Mouse (Mus musculus) large intestine, adult 2 months (tissue): ENCODE measurements around the gene Mpz. TPM values are rescaled to one million over a fixed set of nuclear protein-coding genes. Genes with fewer than 3 reads are reported as not detected.

Experiments used
- DNase-seq: peaks from one replicate; pipeline ENCODE4 v3.0.0-alpha.2; 2012; ENCODE audit warnings: low read depth, low spot score
- WGBS: fragments of 180-500 bp; shearing (Covaris S2); methylation state at CpG from one replicate; pipeline ENCODE4 v1.1.7; 2018; 5-methylcytosine and 5-hydroxymethylcytosine counted together
- polyA plus RNA-seq: library from polyadenylated mRNA; depleted of rRNA; stranded (reverse); fragments of >200 nt; gene quantifications from 2 replicates; pipeline ENCODE4 v1.2.3, GENCODE M21; 2012

The Mpz gene
- polyA plus RNA-seq, 1 experiment = 0.30 TPM

DNA sequence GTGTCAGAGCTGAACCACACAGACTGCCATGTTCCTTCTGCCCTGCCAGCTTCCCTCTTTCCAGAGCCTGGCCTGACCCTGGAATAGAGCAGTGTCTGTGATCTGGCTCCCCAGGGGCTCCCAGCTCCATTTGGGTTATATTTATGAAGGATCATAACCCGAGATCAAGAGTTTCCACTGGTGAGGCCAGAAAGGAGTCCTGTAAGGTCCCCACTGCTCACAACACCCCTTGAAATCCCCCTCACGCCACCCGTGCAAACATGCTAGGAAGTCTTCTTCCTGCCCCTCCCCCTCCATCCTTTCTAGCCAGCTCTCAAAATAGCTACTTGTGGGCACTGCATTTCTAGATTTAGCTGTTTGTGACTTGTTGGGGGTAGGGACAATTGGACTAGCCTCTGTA, 33.1 kb downstream of the Mpz start:
- DNase-seq = no peak
- 66% methylated on average over 3 of the region's 3 CpGs for WGBS

DNA sequence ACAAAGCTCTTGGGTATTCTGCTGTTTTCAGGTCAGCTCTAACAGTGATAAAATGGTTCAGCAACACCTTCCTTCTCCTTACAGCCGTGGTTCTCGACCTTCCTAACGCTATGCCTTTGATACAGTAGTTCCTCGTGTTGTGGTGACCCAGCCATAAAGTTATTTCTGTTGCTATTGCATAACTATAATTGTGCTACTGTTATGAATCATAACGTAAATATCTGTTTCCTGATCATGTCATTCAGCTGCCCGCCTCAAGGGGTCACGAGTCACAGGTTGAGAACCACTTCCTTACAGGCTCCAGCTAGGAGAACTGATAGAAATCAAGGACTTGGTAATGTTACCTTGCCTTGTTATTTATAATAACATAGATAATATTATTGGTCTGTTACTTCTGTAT, 33.8 kb downstream of the Mpz start:
- 14% methylated on average over 7 of the region's 7 CpGs for WGBS
- DNase-seq = peak; percentile 59

DNA sequence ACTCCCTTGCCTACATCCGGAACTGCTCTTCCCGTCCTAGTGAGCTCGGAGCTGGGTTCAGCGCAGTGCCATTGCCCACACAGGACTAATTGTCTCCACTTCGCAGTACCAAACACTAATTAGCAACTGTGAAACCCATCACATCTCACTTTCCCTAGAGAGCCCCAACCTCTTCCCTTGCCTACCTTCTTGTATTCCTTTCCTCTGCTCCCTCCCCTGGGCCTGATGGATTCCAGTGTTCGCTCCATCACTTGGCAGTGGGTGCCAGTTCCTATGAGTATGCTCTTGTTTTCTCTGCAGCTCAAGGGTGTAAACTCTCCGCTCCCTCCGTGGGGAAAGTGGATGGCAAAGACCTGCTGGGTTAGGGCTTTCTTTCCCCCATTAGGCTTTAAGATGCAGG, 35.1 kb downstream of the Mpz start:
- no peak for DNase-seq
- WGBS = 73% methylated on average over 8 of the region's 8 CpGs

DNA sequence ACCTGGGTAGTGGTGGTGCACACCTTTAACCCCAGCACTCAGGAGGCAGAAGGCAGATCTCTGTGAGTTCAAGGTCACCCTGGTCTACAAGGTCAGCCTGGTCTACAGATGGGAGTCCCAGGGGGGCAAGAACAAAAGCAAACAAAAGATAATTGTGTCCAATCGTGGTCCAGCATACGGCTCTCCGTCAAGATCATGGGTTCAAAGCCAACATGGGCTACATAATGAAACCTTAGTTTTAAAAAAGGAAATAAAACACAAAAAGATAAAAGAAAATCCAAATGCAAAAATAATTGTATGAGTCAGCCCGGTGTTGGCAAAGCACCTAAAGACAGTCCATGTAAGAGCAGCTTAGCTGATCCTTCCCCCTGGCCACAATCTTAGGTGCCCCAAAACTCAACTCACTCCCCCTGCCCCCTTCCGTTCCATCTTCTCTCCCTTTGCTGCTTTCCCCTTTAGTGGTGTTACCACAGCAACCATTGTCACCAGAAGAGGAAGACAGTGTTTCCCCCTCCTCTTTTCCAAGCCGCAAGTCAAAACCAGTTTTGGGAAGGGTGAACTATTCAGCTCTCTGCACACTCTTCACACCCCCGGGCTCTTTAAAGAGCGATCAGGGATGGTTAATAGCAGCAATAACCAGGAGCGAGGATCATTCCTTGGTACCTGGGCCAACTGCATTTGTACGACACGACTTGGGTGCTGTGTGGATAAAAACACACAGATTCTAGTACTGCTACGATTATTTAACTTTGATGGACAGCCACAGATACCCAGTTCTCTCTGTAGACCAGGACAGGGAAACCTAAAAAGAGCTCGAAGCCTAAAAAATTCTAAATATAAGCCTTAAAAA, 37.6 kb downstream of the Mpz start:
- DNase-seq = no peak
- 58% methylated on average over 13 of the region's 13 CpGs for WGBS

DNA sequence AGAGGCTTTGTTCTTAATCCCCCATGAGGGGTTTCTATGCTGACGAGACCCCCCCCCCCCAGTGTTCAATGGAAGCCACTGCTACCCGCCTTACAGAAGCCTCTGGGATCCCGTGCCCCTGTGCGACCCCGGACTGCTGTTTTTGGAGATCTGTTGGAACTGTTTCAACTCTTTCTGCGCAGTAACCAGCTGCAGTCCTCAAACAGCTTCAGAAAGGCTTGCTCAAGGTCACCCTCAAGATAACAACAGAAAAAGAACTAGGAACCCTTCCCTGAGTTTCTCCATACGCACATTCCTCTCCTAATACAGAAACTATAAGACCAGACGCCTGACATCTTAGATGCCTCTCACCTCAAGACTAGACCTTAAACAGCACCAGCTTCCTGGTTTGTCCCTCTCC, 38.5 kb downstream of the Mpz start:
- WGBS = 24% methylated on average over 8 of the region's 8 CpGs
- no peak for DNase-seq

DNA sequence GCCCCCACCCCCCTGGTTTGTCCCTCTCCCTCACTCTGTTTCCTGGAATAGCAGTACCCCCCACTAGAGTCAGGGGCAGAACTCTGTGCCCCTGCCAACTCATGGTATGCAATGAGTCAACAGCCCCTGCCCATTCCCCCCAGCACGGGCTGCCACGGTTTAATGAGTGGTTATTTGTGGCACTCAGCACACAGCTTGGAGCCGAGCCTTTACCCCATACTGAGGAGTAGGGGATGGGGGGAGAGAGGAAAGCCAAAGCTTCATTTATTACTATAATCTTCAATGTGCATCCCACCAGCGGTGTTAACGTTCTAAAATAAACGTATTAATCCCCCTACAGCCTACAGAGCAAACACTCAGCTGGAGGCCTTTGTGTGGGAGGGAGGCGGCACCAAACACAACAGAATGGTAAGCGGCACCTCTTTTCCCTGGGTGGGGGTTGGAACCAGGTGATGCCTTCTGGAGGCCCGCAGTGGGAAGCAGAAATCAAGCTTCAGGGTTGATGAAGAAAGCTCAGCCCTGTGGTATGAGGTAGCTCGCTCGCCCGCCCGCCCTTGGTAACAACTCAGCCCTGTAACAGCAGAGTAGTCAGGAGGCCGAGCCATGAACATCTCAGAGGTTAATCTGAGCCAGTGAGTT, 39.1 kb downstream of the Mpz start:
- 60% methylated on average over 14 of the region's 14 CpGs for WGBS
- no peak for DNase-seq

DNA sequence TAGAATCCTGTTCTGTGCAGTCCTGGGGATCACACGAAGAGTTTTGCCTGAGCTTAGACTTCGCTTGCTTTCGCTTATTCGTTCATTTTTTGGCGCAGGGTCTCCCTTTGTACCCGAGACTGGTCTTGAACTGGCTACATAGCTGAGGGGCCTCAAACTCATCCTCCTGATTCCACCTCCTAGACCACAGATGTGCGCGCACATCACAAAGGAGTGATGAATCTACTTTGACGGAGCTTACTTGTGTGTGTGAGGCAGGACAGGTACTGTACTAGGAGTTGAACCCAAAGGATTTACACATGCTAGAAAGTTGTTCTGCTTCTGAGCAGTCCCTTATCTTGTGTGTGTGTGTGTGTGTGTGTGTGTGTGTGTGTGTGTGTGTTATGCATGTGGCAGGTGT, 40.3 kb downstream of the Mpz start:
- DNase-seq = no peak
- WGBS = 97% methylated on average over 9 of the region's 9 CpGs

DNA sequence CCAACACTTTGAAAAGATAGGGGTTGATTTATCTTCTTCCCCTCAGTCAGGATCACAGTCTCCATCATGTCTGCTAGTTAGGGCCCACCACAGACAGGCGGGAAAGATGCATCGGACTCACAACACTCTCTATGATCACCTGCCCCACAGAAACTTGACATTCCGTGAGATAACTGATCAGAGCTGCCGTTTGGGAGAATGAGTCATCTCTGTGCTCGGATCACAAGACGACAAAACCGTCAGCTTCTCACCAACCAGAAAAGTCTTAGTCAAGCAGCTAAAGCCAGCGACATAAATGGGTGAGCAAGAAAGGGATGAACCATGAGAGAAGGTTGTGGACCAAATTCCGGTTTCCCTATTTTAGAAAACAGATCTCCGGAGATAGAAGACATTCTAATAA, 41.8 kb downstream of the Mpz start:
- DNase-seq = no peak
- WGBS = 47% methylated on average over 10 of the region's 10 CpGs

DNA sequence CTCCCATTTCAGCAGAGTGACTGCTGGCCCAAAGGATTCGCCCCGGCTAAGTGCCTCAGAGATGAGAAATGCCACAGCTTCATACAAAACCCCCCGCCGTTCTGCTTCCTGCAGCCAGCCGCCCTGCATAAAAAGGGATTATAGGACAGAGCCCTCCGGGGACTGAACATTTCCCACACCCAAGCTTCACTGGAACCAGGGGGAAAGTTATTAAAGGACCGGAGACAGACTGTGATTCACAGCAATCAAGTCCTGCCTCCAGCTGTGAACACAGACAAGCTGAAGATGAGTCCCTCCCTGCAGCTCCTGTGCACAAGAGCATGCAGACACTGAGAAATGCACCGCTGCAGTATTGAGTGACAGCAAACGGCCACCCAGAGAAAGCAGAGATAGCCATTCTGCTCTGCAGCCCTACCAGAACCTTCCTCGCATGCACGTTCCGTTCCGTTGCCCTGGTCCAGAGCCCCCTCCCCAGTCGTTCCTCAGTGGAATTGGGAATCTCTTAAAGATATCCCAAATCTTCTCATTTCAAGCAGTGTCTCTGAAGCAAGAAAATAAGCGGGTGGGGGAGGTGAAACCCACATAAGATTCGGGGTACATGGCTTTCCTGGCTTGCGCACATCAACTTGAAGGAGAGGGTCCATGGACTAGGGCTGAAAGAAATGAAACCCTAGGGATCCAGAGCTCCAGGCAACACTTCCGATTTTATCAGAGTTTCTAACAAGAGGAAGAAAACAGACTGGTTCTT, 42.8 kb downstream of the Mpz start:
- DNase-seq = no peak
- WGBS = 14% methylated on average over 18 of the region's 18 CpGs

DNA sequence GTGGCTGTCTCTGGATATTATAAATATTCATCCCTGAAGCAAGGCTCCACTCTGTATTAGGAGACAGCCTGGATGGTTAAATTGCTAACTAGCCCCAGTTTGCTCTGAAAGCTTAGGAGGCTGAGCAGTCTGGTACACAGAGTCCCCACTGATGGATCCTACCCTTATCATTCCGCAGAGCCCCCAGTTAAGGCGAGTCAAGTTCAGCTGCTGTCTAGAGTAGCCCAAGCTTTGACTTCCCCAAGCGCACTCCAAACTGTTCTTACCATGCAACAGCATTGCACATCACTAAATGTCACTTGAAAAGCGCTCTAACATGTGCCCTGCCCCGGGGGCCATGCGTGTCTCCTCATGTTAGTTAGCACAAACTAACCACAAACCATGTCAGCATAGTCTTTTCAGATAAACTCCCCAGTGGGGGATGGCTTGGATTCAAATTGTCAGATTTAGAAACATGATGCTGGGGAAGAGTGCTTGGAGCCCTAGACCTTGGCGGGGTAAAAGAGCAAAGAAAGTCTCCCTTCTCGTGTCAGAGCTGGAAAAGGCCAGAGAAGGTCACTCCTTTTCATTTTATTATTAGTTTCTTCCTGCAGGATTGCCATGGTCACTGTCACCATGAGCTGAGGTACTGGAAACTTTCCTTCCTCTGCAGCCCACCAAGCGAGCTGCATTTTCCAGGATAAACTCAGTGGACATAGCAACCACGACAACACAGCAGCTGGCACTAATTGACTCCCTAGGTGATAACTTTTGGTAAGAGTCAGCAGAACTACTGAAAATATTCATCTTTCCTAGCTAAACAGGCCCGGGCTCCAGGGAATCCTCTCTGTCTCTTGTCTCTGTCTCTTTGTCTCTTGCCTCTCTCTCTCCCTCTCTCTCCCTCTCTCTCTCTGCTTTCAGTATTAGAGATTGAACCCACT, 43.7 kb downstream of the Mpz start:
- WGBS = 39% methylated on average over 11 of the region's 11 CpGs

DNA sequence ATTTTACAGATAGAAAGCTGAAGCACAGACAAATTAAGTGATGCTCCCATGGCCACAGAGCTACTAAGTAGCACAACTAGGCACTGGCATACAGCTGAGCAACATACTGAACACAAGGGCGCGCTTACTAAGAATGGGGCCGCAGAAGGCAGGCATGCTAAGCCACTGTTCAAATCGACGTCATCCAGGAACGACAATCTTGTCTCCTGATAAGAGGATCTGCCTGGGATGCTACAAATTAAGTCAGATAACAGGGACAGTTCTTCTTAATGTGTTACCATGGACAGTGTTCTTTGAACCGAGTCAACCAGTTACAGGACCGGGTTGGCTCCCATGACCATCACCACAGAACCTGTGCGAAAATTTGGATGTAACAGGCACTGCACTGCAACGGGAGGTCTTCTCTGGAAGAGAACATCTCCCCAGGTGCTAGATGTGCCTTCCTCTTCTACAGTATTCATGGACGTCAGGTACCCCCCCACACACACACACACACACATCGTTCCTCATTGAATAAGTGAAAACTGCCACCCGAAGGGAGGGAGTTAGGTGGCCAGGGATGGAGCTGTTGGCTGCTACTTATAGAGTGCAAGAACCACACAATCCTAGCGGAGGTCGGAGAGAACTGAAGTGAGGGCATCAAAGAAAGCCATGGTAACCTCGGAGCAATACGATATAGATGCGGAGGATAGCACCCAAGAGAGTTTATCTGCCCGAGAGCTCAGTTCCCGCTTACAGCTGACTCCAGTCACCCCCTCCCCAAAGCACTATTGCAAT, 44.7 kb downstream of the Mpz start:
- 20% methylated on average over 20 of the region's 20 CpGs for WGBS
- DNase-seq = no peak

More for the DNA sequence above, 43.7 kb downstream of the Mpz start:
- DNase-seq = no peak

DNA sequence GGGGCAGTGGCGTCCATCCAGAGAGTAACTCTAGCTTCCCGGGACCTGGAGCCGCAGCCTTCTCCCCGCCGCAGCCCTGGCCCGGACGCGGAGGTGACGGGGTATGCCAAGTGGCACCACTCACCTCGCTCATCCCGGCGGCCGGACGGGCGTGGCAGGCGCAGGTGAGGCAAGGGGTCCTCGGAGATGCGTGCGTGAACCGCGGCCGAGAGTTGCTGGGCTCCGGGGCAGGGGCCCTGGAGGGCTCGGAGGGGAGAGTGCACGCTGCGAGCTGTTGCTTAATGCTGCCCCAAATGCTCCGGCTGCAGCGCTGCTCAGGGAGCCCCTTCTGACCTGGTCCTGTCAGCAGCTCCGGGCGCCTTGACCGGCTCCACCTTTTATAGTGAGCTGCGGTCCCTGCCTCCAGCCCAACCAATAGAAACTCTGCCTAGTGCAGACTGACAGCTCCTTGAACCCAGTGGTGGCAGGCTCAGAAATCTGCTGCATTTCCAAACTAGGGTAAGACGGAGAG, 45.4 kb downstream of the Mpz start, which contains the start of gene Pcp4l1:
TSS of gene Pcp4l1 (minus strand) at position 382 of the 511 bp plus-strand sequence.
- WGBS = under 1% methylated on average over 33 of the region's 33 CpGs
- DNase-seq = no peak

DNA sequence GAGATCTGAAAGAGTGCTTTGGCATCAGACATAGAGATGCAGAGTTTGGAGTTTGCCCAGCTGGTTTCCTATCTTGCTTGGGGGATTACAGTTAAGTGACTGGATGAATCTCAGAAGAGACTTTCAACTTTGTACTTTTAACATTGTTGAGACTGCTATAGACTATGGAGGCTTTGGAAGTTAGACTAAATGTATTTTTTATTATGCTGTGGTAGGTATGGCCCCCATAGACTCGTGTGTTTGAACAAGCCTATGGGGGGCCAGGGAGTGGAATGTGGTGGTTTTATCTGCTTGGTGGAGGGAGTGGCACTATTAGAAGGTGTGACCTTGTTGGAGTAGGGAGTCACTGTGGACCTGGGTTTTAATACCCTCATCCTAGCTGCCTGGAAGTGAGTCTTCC, 49.0 kb downstream of the Mpz start:
- 24% methylated on average over 1 of the region's 1 CpGs for WGBS
- DNase-seq = no peak

DNA sequence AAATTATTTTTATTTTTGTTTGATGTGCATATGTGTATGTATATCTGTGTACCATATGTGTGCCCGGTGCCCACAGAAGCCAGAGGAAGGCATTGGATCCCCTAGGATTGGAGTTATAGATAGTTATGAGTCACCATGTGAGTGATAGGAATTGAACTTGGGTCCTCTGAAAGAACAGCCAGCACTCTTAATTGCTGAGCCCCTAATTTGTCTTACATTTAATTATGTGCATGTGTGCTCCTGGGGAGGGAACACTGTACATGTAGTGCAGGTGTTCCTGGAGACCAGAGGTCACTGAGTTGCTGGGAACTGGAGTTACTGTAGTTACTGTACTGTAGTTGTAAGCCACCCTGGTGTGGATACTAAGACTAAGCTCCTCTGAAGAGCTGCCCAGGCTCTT, 50.3 kb downstream of the Mpz start:
- no peak for DNase-seq
- WGBS = 100% methylated on average over 1 of the region's 1 CpGs

DNA sequence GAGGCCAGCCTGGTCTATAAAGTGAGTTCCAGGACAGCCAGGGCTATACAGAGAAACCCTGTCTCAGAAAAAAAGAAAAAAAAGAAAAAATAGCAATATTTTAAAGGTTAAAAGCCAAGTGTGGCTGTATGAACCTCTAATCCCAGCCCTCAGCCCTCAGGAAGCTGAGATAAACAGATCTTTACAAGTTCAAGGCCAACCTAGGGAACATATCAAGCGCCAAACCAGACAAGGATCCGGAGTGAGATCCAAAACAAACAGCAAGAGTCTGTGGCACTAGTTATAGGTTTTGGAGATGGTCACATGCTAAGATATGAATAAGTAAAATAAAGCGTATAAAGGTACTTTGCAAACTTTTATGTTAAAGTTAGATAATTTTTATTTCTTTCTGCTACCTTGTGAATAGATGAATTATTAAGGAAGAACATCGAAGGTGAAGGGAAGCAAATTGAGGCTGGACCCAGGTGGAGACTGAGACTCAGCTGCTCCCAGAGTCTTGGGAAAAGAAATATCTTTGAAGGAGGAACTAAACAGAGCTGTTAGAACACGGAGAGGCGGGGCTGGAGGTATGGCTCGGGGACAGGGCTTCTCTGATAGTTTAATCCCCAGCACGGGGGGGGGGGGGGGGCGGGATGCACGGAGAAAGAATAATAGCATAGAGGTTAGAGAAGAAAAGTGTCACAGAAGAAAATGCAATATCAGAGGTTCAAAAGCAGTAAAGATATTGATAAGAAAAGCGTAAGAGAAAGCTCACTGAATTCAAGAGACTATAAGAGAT, 53.1 kb downstream of the Mpz start:
- DNase-seq = no peak
- 32% methylated on average over 11 of the region's 11 CpGs for WGBS

DNA sequence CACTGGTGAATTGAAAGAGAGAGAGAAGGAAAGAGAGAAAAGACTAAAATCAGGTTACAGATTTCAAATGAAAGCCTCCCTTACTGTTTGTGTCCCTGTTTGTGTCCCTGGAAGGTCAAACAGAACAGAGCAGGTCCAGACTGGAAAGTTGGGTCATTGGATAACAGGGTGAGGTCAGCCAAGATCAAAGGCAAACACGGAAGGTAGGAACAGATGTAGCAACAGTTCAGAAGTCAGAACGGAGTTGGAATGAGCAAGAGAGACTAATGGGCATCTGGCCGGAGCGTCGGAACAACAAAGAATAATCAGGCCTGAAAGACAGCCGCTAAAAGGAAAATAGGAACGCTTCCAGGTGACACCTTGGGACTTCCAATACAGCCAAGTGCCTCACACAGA, 53.7 kb downstream of the Mpz start:
- peak; percentile 29 for DNase-seq
- 23% methylated on average over 7 of the region's 7 CpGs for WGBS

DNA sequence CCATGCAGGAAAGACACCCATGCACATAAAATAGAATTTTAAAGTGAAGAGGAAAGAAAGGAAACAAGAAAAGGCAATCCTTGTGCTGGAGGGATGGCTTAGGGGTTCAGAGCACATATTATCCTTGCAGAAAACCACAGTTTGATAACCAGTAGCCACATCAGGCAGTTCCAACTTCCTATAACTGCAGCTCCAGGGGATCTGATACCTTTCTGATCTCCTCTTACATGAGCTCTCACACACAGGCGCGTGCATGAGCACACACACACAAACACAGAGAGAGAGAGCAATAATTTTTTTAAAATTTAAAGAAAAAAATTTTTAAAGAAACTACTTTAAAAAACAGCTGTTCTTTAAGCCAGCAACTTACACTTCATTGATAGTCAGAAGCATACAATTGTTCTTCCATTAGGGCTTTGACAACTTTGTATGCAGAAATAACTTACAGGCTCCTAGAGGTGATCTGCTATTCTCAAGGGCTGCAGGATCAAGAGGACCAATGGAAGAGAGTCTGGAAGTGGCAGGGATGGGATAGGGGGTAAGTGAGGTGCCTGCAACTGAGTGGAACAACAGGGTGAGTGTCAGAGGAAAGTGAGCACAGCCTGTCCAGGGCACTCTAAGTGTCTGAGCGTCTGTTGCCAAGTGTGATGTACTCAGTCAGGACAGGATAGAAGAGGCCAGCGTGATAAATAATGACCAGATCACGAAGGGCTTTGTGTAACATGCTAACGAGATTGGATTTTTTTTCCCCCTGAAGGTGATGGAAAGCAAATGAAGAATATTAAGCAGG, 55.4 kb downstream of the Mpz start:
- 78% methylated on average over 6 of the region's 6 CpGs for WGBS
- no peak for DNase-seq
